Mouse (Mus musculus) kidney, postnatal 0 days (tissue): ENCODE results near the gene Ppp1r11. TPM values are rescaled to one million over a fixed set of nuclear protein-coding genes. Genes with fewer than 3 reads are reported as not detected.

Experiments
- ATAC-seq: fragments of 200-750 bp; cut with Nextera tagmentation; replicated peaks from 2 replicates; pipeline ENCODE4 v1.8.0; 2017; ENCODE audit warnings: low read depth, moderate number of reproducible peaks, moderate TSS enrichment, moderate library complexity; ENCODE audit not compliant: low FRiP score
- DNase-seq: peaks from one replicate; pipeline ENCODE4 v3.0.0-alpha.2; 2016; ENCODE audit warnings: low spot score
- H3K27ac ChIP-seq: fragments of 300-500 bp; sonication (generic); 2 replicates; pipeline ENCODE4 v1.5.1; 2014; ENCODE audit warnings: mild to moderate bottlenecking
- H3K27me3 ChIP-seq: fragments of 300-500 bp; sonication (generic); 2 replicates; pipeline ENCODE4 v1.6.1; 2014; ENCODE audit warnings: low read length, mixed read lengths; ENCODE audit not compliant: insufficient read depth
- H3K36me3 ChIP-seq: fragments of 300-500 bp; sonication (generic); 2 replicates; pipeline ENCODE4 v1.6.1; 2014; ENCODE audit warnings: low read length, mixed read lengths; ENCODE audit not compliant: insufficient read depth
- H3K4me1 ChIP-seq: fragments of 300-500 bp; sonication (generic); replicated peaks from 2 replicates; pipeline ENCODE4 v1.6.1; 2014; ENCODE audit warnings: antibody characterized with exemption, low read length, mixed read lengths; ENCODE audit not compliant: insufficient read depth
- H3K4me2 ChIP-seq: fragments of 300-500 bp; sonication (generic); 2 replicates; pipeline ENCODE4 v1.6.1; 2014; ENCODE audit warnings: mild to moderate bottlenecking, low read length, moderate library complexity, mixed read lengths
- H3K4me3 ChIP-seq: fragments of 300-500 bp; sonication (generic); replicated peaks from 2 replicates; pipeline ENCODE4 v1.5.1; 2014; ENCODE audit warnings: low read depth, low read length
- H3K9ac ChIP-seq: fragments of 300-500 bp; sonication (generic); 2 replicates; pipeline ENCODE4 v1.6.1; 2014; ENCODE audit warnings: low read depth, low read length
- H3K9me3 ChIP-seq: fragments of 300-500 bp; sonication (generic); replicated peaks from 2 replicates; pipeline ENCODE4 v1.6.1; 2016; ENCODE audit warnings: low read length, inconsistent platforms, mixed read lengths
- CTCF ChIP-seq: IDR thresholded peaks from 2 replicates; pipeline ENCODE4 v1.5.1; 2016; ENCODE audit warnings: antibody characterized with exemption, low read depth, mild to moderate bottlenecking, moderate library complexity
- WGBS: fragments of 180-500 bp; shearing (Covaris S2); extraction: QIAGEN DNeasy Blood & Tissue Kit; methylation state at CpG from one replicate; pipeline ENCODE4 v1.1.7; 2014; 5-methylcytosine and 5-hydroxymethylcytosine counted together
- polyA plus RNA-seq: library from polyadenylated mRNA; unstranded; fragments of >200 nt; fragmentation: Nextera tagmentation; extraction: Ambion mirVana; gene quantifications from 2 replicates; pipeline ENCODE4 v1.2.1, GENCODE M21; 2015

Ppp1r11 gene
- polyA plus RNA-seq, 1 experiment from 2014 or later = 110 TPM

DNA sequence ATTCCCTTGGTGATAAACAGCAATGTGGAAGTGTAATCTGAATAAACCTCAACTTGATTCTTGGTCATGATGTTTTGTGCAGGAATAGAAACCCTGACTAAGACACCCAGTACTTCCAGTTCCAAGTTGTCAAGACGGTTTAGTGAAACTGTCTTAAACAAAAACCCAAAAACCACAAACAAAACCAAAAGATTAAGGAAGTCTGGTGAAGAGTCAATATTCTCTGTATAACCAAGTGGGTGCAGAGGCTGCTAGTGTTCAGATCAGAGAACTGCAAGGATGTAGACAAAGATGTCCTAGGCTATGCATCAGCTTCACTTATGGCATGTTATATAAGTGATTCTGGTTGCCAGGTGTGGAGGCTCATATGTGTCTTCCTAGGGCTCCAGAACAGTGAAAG is 15.3 kb upstream of the Ppp1r11 start:
- Histone ChIP-seq H3K27ac (no peak overlapping the region), H3K4me2 (no peak overlapping the region), H3K4me1 (no peaks in the 10 kb centered on the region), H3K27me3 (no peaks in the 10 kb centered on the region), H3K36me3 (no peaks in the 10 kb centered on the region), H3K9me3 (no peaks in the 10 kb centered on the region), H3K9ac (no peak overlapping the region), H3K4me3 (no peak overlapping the region)
- TF ChIP-seq CTCF = no peak
- 93% methylated on average over 1 of the region's 1 CpGs for WGBS
- ATAC-seq (no peak), DNase-seq (no peak)

DNA sequence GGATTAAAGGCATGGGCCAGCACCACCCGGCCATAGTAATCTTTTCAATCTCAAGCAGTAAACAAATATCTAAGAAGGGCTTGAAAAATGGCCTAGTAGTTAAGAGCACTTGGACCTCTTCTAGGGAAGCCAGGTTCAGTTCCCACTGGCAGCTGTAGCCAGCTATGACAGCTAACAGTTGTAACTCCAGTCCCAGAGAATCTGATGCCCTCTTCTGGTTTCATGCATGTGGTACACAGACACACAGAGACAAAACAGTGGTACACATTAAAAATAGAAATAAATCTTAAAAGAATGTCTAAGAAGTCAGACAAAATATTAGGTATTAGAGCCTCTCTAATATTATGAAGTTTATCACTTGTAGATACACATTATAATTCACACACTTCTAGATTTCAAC is 9.6 kb upstream of the Ppp1r11 start:
- H3K27ac ChIP-seq = no peak overlapping the region
- DNase-seq = no peak
- H3K4me2 ChIP-seq = no peak overlapping the region
- H3K27me3 ChIP-seq = no peaks in the 10 kb centered on the region
- no peak for ATAC-seq
- H3K4me1 ChIP-seq = peaks cover 4% of the 10 kb centered on the region; the same call in 1 of the 2 replicates
- TF ChIP-seq CTCF = 0 out of 2 replicates have a peak, but pooled peaks have one; percentile 15
- no peak overlapping the region for H3K4me3 ChIP-seq
- H3K36me3 ChIP-seq = no peaks in the 10 kb centered on the region
- H3K9ac ChIP-seq = no peak overlapping the region
- 77% methylated on average over 1 of the region's 1 CpGs for WGBS
- H3K9me3 ChIP-seq = no peaks in the 10 kb centered on the region

GRCm38 (mm10) chr17:36958884-36959283 is 7.3 kb upstream of the Ppp1r11 start:
- no peaks in the 10 kb centered on the region for H3K9me3 ChIP-seq
- no peak for ATAC-seq
- 7% methylated on average over 12 of the region's 12 CpGs for WGBS
- DNase-seq = peak; percentile 19
- H3K27ac ChIP-seq = peak overlapping the region; percentile 67
- TF ChIP-seq CTCF = no peak
- peak overlapping the region; percentile 81 for H3K4me2 ChIP-seq
- 0 out of 2 replicates have a peak, but pooled peaks cover 2% of the 10 kb centered on the region for H3K36me3 ChIP-seq
- peak overlapping the region; percentile 67 for H3K9ac ChIP-seq
- H3K4me1 ChIP-seq = peaks cover 4% of the 10 kb centered on the region; the same call in 1 of the 2 replicates
- no peaks in the 10 kb centered on the region for H3K27me3 ChIP-seq
- H3K4me3 ChIP-seq = peak overlapping the region; percentile 53

DNA sequence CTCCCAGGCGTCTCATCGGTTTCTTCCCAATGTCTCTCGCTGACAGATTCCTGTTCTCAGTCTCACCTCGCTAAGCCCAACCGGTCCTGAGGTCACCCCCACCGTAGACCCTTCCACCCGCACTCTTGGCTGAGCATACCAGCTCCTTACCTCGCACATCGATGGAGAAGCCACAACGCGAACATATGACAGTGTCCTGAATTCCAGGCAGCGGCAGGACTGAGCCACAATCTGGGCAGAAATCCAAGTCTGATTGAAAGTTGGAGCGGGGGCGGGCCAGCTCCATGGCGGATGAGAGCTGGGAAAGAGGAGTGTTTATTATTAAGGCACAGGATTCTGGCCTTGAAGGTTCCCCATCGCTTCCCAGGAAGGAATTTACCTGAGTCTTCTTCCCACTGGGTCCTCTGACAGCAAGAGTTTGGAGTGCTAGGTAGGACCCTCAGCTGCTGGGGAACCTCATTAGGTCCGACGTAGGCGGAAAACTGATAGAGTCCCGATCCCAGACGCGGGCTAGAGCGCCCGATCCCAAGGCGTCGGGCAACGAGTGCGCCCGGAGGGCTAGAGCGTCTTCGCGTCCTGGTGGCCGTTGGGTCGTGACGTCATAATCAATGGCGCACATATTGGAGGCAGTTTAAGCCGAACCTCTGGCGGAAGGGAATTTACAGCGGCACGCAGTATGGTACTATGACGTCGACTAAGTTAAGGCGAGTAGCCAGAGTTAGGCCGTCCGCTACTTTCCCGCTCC is 6.6 kb upstream of the Ppp1r11 start, which contains the start of the genes Znrd1 and Znrd1as:
Gene Znrd1, minus strand, starts transcription at position 561 of the 745 bp plus-strand sequence.
Gene Znrd1as, plus strand, starts transcription at position 594 of the 745 bp plus-strand sequence.
- no peak; the same call in 1 of the 2 replicates for TF ChIP-seq CTCF
- WGBS = under 1% methylated on average over 46 of the region's 46 CpGs
- DNase-seq (peak; percentile 98), ATAC-seq (peak; percentile 99)
- H3K36me3 ChIP-seq = 0 out of 2 replicates have a peak, but pooled peaks cover 2% of the 10 kb centered on the region
- no peaks in the 10 kb centered on the region for H3K27me3 ChIP-seq
- H3K9me3 ChIP-seq = no peaks in the 10 kb centered on the region
- peak within 1 kb of the TSS; percentile 67 for H3K9ac ChIP-seq
- peak within 1 kb of the TSS; percentile 53 for H3K4me3 ChIP-seq
- H3K27ac ChIP-seq = peak within 1 kb of the TSS; percentile 81
- H3K4me1 ChIP-seq = peaks cover 4% of the 10 kb centered on the region; the same call in 1 of the 2 replicates
- peak within 1 kb of the TSS; percentile 81 for H3K4me2 ChIP-seq

DNA sequence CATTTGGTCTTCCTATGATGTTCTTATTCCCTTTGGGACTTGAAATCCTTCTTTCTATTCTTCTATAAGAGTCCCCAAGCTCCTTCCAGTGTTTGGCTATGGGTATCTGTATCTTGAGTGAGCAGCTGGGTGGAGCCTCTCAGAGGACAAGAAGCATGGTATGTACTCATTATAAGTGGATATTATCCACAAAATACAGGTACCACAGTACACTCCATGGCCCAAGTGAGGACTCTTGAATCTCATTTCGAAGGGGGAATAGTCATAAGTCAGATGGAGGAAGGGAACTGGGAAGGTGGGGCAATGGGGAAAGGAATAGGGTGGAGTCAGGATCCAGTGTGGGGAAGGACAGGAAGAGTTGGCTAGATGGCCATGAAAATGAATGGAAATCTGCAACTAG is 1.5 kb upstream of the Ppp1r11 start:
- H3K9me3 ChIP-seq = no peaks in the 10 kb centered on the region
- WGBS = 87% methylated on average over 1 of the region's 1 CpGs
- peaks cover 4% of the 10 kb centered on the region; the same call in 1 of the 2 replicates for H3K4me1 ChIP-seq
- no peak overlapping the region for H3K9ac ChIP-seq
- no peak overlapping the region for H3K4me2 ChIP-seq
- H3K36me3 ChIP-seq = 0 out of 2 replicates have a peak, but pooled peaks cover 5% of the 10 kb centered on the region
- DNase-seq = no peak
- no peak for ATAC-seq
- no peak overlapping the region for H3K4me3 ChIP-seq
- no peaks in the 10 kb centered on the region for H3K27me3 ChIP-seq
- H3K27ac ChIP-seq = no peak overlapping the region
- TF ChIP-seq CTCF = no peak

DNA sequence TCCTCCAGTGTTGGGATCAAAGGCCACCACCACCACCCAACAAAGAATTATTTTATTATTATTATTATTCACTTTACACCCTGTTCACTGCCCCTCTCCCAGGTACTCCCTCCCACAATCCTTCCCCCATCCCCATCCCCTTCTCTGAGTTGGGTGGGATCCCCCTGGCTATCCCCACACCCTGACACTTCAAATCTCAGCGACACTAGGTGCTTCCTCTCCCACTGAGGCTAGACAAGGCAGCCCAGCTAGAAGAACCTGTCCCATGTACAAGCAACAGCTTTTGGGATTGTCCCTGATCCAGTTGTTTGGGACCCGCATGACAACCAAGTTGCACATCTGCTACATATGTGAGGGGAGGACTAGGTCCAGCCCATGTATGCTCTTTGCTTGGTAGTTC is 1.1 kb upstream of the Ppp1r11 start:
- Histone ChIP-seq H3K9me3 (no peaks in the 10 kb centered on the region), H3K36me3 (0 out of 2 replicates have a peak, but pooled peaks cover 5% of the 10 kb centered on the region), H3K9ac (no peak overlapping the region), H3K27me3 (no peaks in the 10 kb centered on the region), H3K4me1 (peaks cover 3% of the 10 kb centered on the region; the same call in 1 of the 2 replicates), H3K4me2 (no peak overlapping the region), H3K4me3 (no peak overlapping the region), H3K27ac (no peak overlapping the region)
- no peak for ATAC-seq
- no peak for DNase-seq
- 93% methylated on average over 2 of the region's 2 CpGs for WGBS
- no peak for TF ChIP-seq CTCF
